Mouse (Mus musculus) mammary gland, adult 2 months (tissue): Measurements from ENCODE around the gene Sln. TPM values are rescaled to one million over a fixed set of nuclear protein-coding genes. Genes with fewer than 3 reads are reported as not detected.

Experiments used
- polyA plus RNA-seq: library from polyadenylated mRNA; depleted of rRNA; stranded (reverse); fragments of >200 nt; gene quantifications from 2 replicates; pipeline ENCODE4 v1.2.3, GENCODE M21; 2012; ENCODE audit warnings: low replicate concordance; rRNA removed

Gene Sln
- 12.4 TPM in 1 of 2 replicates, not detected in the other for polyA plus RNA-seq

GRCm38 (mm10) chr9:53849864-53850263 is at the start of gene Sln:
Gene Sln, plus strand, starts transcription at chr9:53850164.

Other genes starting within 250 kb of the Sln start
- 42.4 and 69.2 TPM in 2 replicates for gene Acat1, start 239.8 kb upstream of the Sln start, polyA plus RNA-seq
- gene Cul5, start 180.2 kb upstream of the Sln start, polyA plus RNA-seq = 5.1 and 7.3 TPM in 2 replicates
- 0.52 and 0.53 TPM in 2 replicates for gene Rab39, start 143.9 kb upstream of the Sln start, polyA plus RNA-seq
- 1.5 and 1.6 TPM in 2 replicates for gene Slc35f2, start 78.6 kb upstream of the Sln start, polyA plus RNA-seq
- gene Elmod1, start 125.1 kb downstream of the Sln start, polyA plus RNA-seq = 0.06 and 0.56 TPM in 2 replicates
- 0.16 and 0.32 TPM in 2 replicates for gene Tnfaip8l3, start 218.2 kb downstream of the Sln start, polyA plus RNA-seq